Mouse (Mus musculus) hindbrain, embryonic 15.5 days (tissue): ENCODE measurements at regions not wholly inside any gene's neighbourhood (a gene's known extent, or its start where the extent isn't known, plus 50 kb on each side); places are given as distances from the start of the nearest gene placed in this dataset.

Source experiments
- ATAC-seq: fragments of 200-750 bp; cut with Nextera tagmentation; 2 replicates; pipeline ENCODE4 v1.8.0; 2017; ENCODE audit warnings: low read depth, moderate number of reproducible peaks, moderate TSS enrichment; ENCODE audit not compliant: low FRiP score
- H3K27ac ChIP-seq: fragments of 300-500 bp; sonication (generic); replicated peaks from 2 replicates; pipeline ENCODE4 v1.5.1; 2015; ENCODE audit warnings: mild to moderate bottlenecking, inconsistent platforms
- H3K27me3 ChIP-seq: fragments of 300-500 bp; sonication (generic); 2 replicates; pipeline ENCODE4 v1.6.1; 2015; ENCODE audit warnings: control low read depth, inconsistent platforms
- H3K36me3 ChIP-seq: fragments of 300-500 bp; sonication (generic); 2 replicates; pipeline ENCODE4 v1.6.1; 2015; ENCODE audit warnings: control low read depth, inconsistent platforms
- H3K4me1 ChIP-seq: fragments of 300-500 bp; sonication (generic); replicated peaks from 2 replicates; pipeline ENCODE4 v1.6.1; 2015; ENCODE audit warnings: control low read depth, inconsistent platforms
- H3K4me2 ChIP-seq: fragments of 300-500 bp; sonication (generic); 2 replicates; pipeline ENCODE4 v1.6.1; 2015; ENCODE audit warnings: moderate library complexity, mild to moderate bottlenecking, inconsistent platforms
- H3K4me3 ChIP-seq: fragments of 300-500 bp; sonication (generic); 2 replicates; pipeline ENCODE4 v1.5.1; 2015; ENCODE audit warnings: mild to moderate bottlenecking, inconsistent platforms
- H3K9ac ChIP-seq: fragments of 300-500 bp; sonication (generic); 2 replicates; pipeline ENCODE4 v1.6.1; 2015; ENCODE audit warnings: inconsistent platforms
- H3K9me3 ChIP-seq: fragments of 300-500 bp; sonication (generic); 2 replicates; pipeline ENCODE4 v1.6.1; 2016; ENCODE audit warnings: control low read depth, inconsistent platforms
- WGBS: fragments of 180-500 bp; shearing (Covaris S2); methylation state at CpG from one replicate; pipeline ENCODE4 v1.1.7; 2015; 5-methylcytosine and 5-hydroxymethylcytosine counted together

DNA sequence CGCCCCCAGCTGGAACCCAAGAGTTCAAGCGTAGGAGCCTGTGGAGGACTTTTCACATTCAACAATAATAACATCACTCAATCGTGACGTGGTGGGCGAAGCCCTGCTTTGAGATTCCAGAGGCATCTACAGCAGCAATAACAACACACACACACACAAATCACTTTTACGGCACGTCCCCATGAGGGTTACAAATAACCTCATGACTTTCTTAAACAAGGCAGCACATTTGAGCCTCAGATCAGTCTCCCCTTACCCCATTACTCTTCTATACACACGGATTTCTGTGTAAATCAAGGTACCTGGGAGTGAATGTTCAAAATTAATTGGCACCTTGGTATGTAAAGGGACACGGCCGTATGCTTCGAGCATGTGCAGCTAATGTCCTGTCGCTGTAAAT is 354.4 kb downstream of the Ajap1 start:
- Histone ChIP-seq H3K4me3 (no peak overlapping the region), H3K27ac (no peak overlapping the region), H3K4me2 (no peak overlapping the region), H3K27me3 (no peaks in the 10 kb centered on the region), H3K4me1 (peaks cover 2% of the 10 kb centered on the region), H3K9me3 (no peaks in the 10 kb centered on the region), H3K36me3 (no peaks in the 10 kb centered on the region), H3K9ac (no peak overlapping the region)
- ATAC-seq = no peak
- WGBS = 82% methylated on average over 12 of the region's 12 CpGs

DNA sequence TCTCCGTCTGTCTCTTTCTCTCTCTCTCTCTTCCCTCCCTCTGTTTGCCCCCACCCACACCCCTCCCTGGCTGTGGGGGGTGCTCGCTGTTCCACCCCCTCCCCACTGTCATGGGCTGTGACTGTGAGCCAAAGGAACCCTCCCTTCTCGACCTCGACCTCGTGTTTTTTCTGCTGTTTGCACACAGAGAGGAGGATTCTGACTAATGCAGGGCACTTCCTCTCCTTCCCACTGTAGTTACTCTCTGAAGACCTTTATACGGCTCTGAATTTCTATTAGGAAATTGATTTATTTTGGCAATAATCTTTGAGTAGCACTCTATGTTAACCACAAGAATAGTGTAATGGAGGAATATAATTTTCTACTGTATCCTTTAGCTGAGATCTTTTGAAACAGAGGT is 362.1 kb downstream of the Ajap1 start:
- Histone ChIP-seq H3K36me3 (no peaks in the 10 kb centered on the region), H3K9ac (no peak overlapping the region), H3K27ac (no peak overlapping the region), H3K4me3 (no peak overlapping the region), H3K4me2 (no peak overlapping the region), H3K9me3 (no peaks in the 10 kb centered on the region), H3K4me1 (no peaks in the 10 kb centered on the region), H3K27me3 (no peaks in the 10 kb centered on the region)
- WGBS = 54% methylated on average over 6 of the region's 6 CpGs
- ATAC-seq = peak; percentile 54; the same call in 1 of the 2 replicates

DNA sequence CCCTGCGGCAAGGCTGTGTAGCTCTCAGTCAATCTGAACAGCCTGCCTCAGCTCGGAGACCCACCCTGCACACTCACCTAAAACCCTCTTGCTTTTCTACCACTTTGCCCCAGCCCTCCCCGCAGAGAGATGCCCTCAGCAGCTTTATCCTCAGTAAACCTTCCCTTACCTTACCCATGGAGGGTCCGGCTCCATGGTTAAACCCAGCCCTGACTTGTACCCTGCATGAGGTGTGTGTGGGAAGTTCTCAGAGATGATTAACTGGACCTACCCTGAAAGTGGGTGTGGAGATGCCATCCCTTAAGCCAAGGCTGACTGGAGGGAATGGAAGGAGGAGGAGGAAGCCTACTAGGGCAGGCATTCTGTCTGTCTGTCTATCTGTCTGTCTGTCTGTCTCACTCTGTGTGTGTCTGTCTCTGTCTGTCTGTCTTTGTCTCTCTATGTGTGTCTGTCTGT is 362.9 kb downstream of the Ajap1 start:
- Histone ChIP-seq H3K4me3 (no peak overlapping the region), H3K9ac (no peak overlapping the region), H3K27me3 (no peaks in the 10 kb centered on the region), H3K27ac (no peak overlapping the region), H3K4me1 (peaks cover 4% of the 10 kb centered on the region; the same call in 1 of the 2 replicates), H3K9me3 (no peaks in the 10 kb centered on the region), H3K4me2 (no peak overlapping the region), H3K36me3 (no peaks in the 10 kb centered on the region)
- ATAC-seq = no peak
- WGBS = 66% methylated on average over 4 of the region's 4 CpGs

DNA sequence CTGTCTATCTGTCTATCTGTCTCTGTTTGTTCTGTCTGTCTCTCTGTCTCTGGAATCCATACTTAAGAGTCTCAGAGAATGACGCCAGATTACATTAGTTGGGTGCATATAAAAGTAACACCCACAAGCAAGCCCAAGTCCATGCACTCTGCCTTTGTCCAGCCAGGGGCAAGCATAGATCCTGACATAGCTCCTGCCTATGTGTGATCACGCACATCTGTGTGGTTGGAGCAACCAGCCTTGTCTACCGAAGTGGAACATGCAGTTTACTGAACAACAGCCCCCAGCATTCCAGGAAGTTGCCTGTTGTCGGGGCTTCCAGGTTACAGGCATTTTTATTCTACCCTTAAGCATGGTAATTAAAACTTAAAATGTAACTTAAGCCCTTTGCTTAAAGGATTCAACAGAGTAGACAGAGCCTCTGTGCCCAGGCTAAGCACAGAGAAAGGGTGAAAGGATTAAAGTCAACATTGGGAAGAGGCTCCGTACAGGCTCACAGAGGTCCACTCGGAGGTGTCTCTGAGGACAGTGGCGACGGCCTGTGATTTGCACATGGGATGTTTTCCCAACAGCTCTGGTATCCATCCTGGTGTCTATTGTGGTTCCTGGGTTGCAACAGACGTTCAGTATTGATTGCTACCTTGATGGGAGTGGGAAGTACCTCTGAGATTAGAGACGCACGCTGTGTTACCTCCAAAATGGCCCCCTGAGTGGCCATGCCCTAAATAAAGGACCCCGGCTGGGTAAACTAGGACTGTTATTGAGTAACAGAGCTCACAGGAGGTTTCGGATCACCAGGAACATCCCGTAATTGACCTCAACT is 363.6 kb downstream of the Ajap1 start:
- peaks cover 5% of the 10 kb centered on the region; the same call in 1 of the 2 replicates for H3K4me1 ChIP-seq
- WGBS = 62% methylated on average over 14 of the region's 14 CpGs
- H3K27me3 ChIP-seq = no peaks in the 10 kb centered on the region
- H3K4me2 ChIP-seq = no peak overlapping the region
- no peaks in the 10 kb centered on the region for H3K36me3 ChIP-seq
- H3K9me3 ChIP-seq = no peaks in the 10 kb centered on the region
- no peak overlapping the region for H3K27ac ChIP-seq
- no peak overlapping the region for H3K9ac ChIP-seq
- H3K4me3 ChIP-seq = no peak overlapping the region
- ATAC-seq = no peak

DNA sequence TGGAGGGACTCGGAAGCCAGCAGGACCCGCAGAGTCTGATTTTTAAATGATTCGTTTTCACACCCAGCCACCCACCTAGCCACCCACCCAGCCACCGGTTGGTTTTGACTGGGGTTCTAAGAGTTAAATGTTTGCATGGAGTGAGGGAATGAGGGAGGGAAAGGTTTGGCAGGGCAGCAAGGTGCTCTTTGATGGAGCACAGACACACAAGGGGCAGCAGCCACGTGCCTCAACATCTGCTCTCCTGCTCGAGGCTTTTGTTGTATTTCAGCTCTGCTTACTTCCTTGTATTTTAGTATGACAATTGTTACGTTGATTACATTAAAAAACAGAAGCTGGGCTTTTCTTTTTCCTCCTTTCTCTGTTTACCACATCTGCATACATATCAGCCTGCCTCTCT is 367.6 kb downstream of the Ajap1 start:
- Histone ChIP-seq H3K4me1 (peaks cover 5% of the 10 kb centered on the region; the same call in 1 of the 2 replicates), H3K4me3 (no peak overlapping the region), H3K36me3 (no peaks in the 10 kb centered on the region), H3K4me2 (no peak overlapping the region), H3K27ac (no peak overlapping the region), H3K9ac (no peak overlapping the region), H3K9me3 (no peaks in the 10 kb centered on the region), H3K27me3 (no peaks in the 10 kb centered on the region)
- no peak for ATAC-seq
- 41% methylated on average over 7 of the region's 7 CpGs for WGBS

DNA sequence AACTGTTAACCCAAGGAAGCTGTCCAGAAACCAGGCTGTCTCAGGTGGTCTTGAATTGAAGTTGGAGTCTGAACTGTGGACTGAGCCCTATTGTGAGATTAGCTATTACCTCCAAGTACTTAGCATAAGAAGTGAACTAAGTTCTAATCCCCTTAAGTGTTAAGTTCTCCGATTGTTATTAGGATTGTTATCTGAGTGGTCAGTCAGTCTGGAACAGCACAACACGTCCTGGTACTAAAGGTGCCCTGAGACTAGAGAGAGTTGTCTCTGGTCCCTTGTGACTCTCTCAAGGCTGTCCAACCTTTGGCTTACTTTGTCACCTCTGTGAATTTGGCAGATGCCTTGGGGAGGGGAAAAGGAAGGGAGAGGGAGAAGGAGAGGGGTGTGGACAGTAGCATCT is 369.0 kb downstream of the Ajap1 start:
- Histone ChIP-seq H3K4me1 (peaks cover 5% of the 10 kb centered on the region; the same call in 1 of the 2 replicates), H3K4me3 (no peak overlapping the region), H3K4me2 (no peak overlapping the region), H3K9ac (no peak overlapping the region), H3K9me3 (no peaks in the 10 kb centered on the region), H3K27me3 (no peaks in the 10 kb centered on the region), H3K27ac (no peak overlapping the region), H3K36me3 (no peaks in the 10 kb centered on the region)
- ATAC-seq = no peak
- WGBS = 77% methylated on average over 2 of the region's 2 CpGs

DNA sequence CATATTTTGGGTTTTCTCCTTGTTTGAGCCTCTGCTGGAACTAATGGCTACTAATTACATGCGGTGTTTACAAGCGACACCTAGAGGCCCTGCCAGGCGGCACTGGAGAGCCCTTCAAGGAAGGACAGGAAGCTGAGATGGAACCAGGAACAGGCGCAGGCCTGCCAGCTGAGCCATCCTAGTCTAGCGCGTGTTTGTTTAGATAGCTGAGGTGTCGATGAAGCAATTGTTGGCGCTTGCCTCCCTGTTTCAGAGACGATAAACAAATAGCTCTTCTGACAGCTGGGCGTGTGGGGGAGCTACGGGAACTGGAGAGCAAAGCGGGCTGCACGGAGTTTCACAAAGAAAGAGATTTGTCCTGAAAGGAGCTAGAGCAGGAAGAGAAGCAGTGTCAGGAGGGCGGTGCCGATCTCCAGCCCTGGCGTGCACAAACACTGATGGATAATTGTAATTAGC is 372.3 kb downstream of the Ajap1 start:
- peaks cover 1% of the 10 kb centered on the region; the same call in 1 of the 2 replicates for H3K9me3 ChIP-seq
- ATAC-seq = 0 out of 2 replicates have a peak, but pooled peaks have one; percentile 15
- no peaks in the 10 kb centered on the region for H3K36me3 ChIP-seq
- no peak overlapping the region for H3K4me3 ChIP-seq
- H3K27ac ChIP-seq = peak overlapping the region; percentile 30; the same call in 1 of the 2 replicates
- no peak overlapping the region for H3K4me2 ChIP-seq
- H3K4me1 ChIP-seq = peaks cover 5% of the 10 kb centered on the region; the same call in 1 of the 2 replicates
- no peak overlapping the region for H3K9ac ChIP-seq
- no peaks in the 10 kb centered on the region for H3K27me3 ChIP-seq
- WGBS = 43% methylated on average over 16 of the region's 16 CpGs

DNA sequence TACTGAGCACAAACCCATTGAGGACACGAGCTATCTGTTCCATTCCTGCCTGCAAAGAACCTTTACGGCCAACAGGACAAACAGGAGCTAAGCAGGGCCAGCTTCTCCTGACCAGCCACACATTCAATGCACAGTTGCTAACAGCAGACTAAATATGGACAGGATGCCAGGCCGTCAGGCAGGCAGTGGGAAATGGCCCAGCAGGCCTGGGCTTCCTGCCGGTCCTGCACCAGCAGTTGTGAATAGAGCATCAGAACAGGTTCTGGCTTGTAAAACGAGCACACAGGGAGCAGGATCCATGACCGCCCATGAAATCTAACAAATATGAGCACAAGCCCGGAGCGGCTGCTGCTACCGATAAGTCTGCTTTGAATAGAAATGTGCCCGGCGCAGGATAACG is 384.0 kb downstream of the Ajap1 start:
- Histone ChIP-seq H3K9me3 (no peaks in the 10 kb centered on the region), H3K9ac (no peak overlapping the region), H3K4me3 (no peak overlapping the region), H3K27me3 (no peaks in the 10 kb centered on the region), H3K4me1 (no peaks in the 10 kb centered on the region), H3K36me3 (no peaks in the 10 kb centered on the region), H3K4me2 (no peak overlapping the region), H3K27ac (no peak overlapping the region)
- ATAC-seq = no peak
- 73% methylated on average over 12 of the region's 12 CpGs for WGBS

DNA sequence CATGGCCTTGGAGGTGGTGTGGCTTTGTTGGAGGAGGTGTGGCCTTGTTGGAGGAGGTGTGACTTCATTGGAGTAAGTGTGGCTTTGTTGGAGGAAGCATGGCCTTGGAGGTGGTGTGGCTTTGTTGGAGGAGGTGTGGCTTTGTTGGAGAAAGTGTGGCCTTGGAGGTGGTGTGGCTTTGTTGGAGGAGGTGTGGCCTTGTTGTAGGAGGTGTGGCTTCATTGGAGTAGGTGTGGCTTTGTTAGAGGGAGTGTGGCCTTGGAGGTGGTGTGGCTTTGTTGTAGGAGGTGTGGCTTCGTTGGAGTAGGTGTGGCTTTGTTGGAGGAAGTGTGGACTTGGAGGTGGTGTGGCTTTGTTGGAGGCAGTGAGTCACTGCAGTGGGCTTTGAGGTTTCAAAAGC is 385.0 kb downstream of the Ajap1 start:
- Histone ChIP-seq H3K4me3 (no peak overlapping the region), H3K9me3 (no peaks in the 10 kb centered on the region), H3K9ac (no peak overlapping the region), H3K27me3 (no peaks in the 10 kb centered on the region), H3K36me3 (no peaks in the 10 kb centered on the region), H3K4me2 (no peak overlapping the region), H3K27ac (no peak overlapping the region), H3K4me1 (no peaks in the 10 kb centered on the region)
- 86% methylated on average over 1 of the region's 1 CpGs for WGBS
- no peak for ATAC-seq

DNA sequence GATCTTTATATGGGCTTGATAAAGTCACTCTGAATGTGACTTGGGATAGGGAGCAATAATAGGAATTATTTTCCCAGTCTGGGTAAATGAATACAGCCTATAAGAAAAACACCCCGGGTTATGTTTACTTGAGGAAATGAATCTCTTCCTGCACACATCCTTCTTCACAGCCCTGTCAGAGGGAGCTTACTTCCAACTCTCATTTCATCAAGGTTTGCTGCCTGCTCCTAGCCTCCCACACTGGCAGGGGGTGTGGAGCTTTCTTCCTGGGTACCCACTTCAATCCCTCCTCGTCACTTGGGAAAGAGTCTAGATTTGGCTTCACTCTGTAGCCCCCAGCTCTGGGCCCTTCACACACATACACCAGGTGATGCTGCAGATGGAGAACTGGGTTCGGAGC is 389.5 kb downstream of the Ajap1 start:
- no peak overlapping the region for H3K9ac ChIP-seq
- WGBS = 85% methylated on average over 3 of the region's 3 CpGs
- H3K36me3 ChIP-seq = no peaks in the 10 kb centered on the region
- no peaks in the 10 kb centered on the region for H3K4me1 ChIP-seq
- no peak overlapping the region for H3K27ac ChIP-seq
- ATAC-seq = no peak
- no peak overlapping the region for H3K4me2 ChIP-seq
- H3K27me3 ChIP-seq = no peaks in the 10 kb centered on the region
- H3K4me3 ChIP-seq = no peak overlapping the region
- no peaks in the 10 kb centered on the region for H3K9me3 ChIP-seq

DNA sequence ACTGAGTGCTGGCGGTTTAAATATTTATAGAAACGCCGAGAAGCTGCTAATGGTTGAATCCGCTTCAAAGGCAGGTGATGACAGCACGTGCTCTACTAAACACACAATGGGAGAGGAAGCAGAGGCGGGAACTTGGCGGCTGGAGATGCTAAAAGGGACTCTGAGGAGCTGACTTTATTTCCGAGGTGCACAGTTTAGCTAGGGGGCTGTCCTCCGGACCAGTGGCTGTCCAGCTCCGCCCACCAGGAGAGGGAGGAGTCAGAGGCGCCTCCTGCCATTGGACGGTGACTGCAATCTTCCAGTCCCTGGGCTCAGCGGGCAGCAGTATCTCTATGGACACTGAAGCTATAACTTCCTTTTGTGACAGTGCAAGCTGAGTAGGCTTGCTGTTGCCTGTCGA is 400.4 kb downstream of the Ajap1 start:
- Histone ChIP-seq H3K4me2 (no peak overlapping the region), H3K27ac (no peak overlapping the region), H3K9ac (no peak overlapping the region)

DNA sequence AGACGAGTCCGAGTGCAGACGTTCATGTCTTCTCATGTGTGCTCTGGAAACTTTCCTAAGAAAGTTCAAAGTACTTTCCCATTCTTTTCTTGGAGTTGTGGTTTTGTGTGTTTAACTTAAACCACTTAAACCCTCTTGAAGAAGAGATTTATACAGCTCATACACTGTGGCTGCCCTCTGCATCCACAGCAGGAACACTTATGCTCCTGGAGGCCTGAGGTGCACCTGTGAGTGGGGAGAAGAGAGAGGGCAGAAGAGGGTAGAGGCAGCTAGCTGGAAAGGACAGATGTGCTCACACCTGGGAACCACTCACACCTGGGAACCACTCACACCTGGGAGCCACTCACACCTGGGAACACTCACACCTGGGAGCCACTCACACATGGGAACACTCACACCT is 408.0 kb downstream of the Ajap1 start:
- no peaks in the 10 kb centered on the region for H3K36me3 ChIP-seq
- no peak overlapping the region for H3K4me2 ChIP-seq
- no peak overlapping the region for H3K4me3 ChIP-seq
- WGBS = 92% methylated on average over 3 of the region's 3 CpGs
- no peak overlapping the region for H3K9ac ChIP-seq
- H3K9me3 ChIP-seq = no peaks in the 10 kb centered on the region
- no peak overlapping the region for H3K27ac ChIP-seq
- H3K4me1 ChIP-seq = peaks cover 13% of the 10 kb centered on the region
- no peaks in the 10 kb centered on the region for H3K27me3 ChIP-seq
- ATAC-seq = no peak

More for the DNA sequence above, 400.4 kb downstream of the Ajap1 start:
- WGBS = 52% methylated on average over 14 of the region's 14 CpGs
- ATAC-seq = no peak
- Histone ChIP-seq H3K4me3 (no peak overlapping the region), H3K36me3 (no peaks in the 10 kb centered on the region), H3K4me1 (no peaks in the 10 kb centered on the region), H3K9me3 (no peaks in the 10 kb centered on the region), H3K27me3 (no peaks in the 10 kb centered on the region)
